Mouse (Mus musculus): ENCODE data around the gene Btbd10. TPM values are rescaled to one million over a fixed set of nuclear protein-coding genes. Genes with fewer than 3 reads are reported as not detected.

Gene Btbd10
- polyA plus RNA-seq, 1 experiment = 5.7 TPM

- no peak for DNase-seq (ENCODE audit: low read depth, low spot score)
- WGBS = 91% methylated on average over 4 of the region's 4 CpGs
These were observed 71.4 kb downstream of the Btbd10 start for GRCm38 (mm10) chr7:113297813-113298212.

- WGBS = 76% methylated on average over 17 of the region's 17 CpGs
- no peak for DNase-seq (ENCODE audit: low read depth, low spot score)
These were observed 73.9 kb downstream of the Btbd10 start for GRCm38 (mm10) chr7:113295077-113295890.

- WGBS = 91% methylated on average over 6 of the region's 6 CpGs
These were observed 74.6 kb downstream of the Btbd10 start for GRCm38 (mm10) chr7:113294598-113294997.

DNA sequence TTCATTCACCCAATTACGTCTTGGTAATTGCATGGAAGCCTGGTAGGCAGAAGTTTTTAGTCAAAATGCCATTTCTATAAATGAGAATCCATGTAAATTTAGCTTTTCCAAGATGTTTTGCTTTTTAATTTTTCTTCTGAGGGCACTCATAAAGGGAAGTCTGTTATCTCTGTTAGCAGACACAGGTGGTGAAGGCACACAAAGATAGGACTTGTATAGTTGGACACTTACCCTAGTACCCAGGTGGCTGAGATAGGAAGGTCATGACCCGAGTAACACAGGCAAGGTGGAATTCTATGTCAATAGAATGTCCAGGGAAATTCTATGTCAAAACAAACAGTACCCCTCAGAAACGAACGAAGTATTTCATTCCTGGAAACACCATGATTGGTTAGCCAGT is 77.0 kb downstream of the Btbd10 start:
- no peak for DNase-seq (ENCODE audit: low read depth, low spot score)
- WGBS = 64% methylated on average over 4 of the region's 4 CpGs

More at GRCm38 (mm10) chr7:113294598-113294997, 74.6 kb downstream of the Btbd10 start:
- DNase-seq (ENCODE audit: low read depth, low spot score) = no peak

DNA sequence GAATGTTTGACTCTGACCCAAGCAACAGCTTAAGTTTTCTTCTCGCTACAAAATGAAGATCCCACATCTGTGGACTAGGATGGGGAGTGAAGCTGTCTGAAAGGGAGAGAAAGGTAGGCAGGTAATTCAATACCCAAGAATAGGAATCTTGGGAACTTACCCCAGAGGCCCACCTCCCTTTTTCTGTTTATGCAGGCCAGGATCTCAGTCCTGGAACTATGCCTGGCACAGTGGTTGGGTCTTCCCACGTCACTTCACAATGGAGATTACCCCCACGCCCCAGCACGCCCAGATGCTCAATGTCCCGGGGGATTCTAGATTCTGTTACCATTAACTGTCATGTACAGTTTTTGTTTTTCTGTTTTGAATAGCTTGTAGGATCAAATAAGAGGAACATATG is 77.5 kb downstream of the Btbd10 start:
- 87% methylated on average over 5 of the region's 5 CpGs for WGBS
- DNase-seq (ENCODE audit: low read depth, low spot score) = no peak

- WGBS = 96% methylated on average over 1 of the region's 1 CpGs
- no peak for DNase-seq (ENCODE audit: low read depth, low spot score)
These were observed 80.0 kb downstream of the Btbd10 start for GRCm38 (mm10) chr7:113289211-113289610.

DNA sequence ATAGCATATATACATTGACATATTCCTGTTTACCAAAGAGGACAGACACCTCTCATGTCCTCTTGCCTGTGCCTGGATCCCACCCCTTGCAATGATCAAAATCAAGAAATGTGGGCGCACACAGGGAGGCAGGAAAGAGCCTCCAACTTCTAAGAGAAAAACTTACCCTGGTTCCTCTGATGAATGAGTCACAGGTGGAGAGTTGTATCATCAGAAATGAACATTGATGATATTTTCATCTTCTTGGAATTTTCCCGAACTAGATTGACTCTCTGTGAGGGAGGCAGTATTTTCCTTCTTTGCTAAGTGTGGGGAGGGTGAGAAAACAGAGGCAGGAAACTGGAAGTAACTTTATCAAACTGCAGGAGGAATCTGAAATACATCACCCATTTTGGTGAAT is 83.8 kb downstream of the Btbd10 start:
- 88% methylated on average over 2 of the region's 2 CpGs for WGBS
- DNase-seq (ENCODE audit: low read depth, low spot score) = no peak

DNA sequence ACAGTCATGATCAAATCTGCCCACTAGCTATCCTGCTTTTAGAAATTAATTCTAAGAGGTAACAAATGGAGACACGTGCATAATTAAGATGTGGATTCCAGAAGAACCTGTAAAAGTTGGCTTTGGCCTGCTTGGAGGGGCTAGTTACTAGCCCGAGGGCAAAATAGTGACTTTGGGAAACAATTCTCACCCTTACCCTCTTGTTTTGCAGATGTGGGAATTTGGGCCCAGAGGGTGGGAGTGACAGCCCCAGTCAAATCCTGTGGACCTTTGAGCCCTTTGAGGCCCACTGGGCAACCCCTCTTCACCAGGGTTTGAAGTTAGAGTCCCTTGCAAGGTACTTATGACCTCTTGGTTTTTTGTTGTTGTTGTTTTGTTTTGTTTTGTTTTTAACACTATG is 89.9 kb downstream of the Btbd10 start:
- WGBS = 91% methylated on average over 2 of the region's 2 CpGs
- no peak for DNase-seq (ENCODE audit: low read depth, low spot score)

- 81% methylated on average over 4 of the region's 4 CpGs for WGBS
These were observed 90.7 kb downstream of the Btbd10 start for GRCm38 (mm10) chr7:113278493-113278892.

DNA sequence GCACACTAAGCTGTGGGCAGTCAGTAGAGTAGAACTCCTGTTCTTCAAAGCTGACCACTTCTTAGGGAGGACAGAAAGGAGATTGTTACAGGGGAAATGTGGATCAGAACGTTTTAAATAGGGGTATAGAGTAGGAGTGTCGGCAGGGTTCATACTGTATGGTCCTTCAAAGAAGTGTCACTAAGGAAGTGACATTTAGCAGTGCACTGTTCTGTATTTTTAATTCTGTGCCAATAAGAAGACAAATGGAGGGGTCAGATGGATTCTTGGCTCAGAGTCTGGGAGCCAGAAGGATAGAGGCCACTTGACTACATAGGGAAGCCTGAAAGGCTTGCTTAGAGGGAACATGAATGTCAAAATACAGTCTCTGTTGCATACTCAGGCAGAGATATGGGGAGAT is 91.9 kb downstream of the Btbd10 start:
- WGBS = 67% methylated on average over 2 of the region's 2 CpGs
- DNase-seq (ENCODE audit: low read depth, low spot score) = no peak

More at GRCm38 (mm10) chr7:113278493-113278892, 90.7 kb downstream of the Btbd10 start:
- DNase-seq (ENCODE audit: low read depth, low spot score) = no peak

GRCm38 (mm10) chr7:113272338-113272997 is 96.7 kb downstream of the Btbd10 start:
- 75% methylated on average over 6 of the region's 6 CpGs for WGBS
- no peak for DNase-seq (ENCODE audit: low read depth, low spot score)

DNA sequence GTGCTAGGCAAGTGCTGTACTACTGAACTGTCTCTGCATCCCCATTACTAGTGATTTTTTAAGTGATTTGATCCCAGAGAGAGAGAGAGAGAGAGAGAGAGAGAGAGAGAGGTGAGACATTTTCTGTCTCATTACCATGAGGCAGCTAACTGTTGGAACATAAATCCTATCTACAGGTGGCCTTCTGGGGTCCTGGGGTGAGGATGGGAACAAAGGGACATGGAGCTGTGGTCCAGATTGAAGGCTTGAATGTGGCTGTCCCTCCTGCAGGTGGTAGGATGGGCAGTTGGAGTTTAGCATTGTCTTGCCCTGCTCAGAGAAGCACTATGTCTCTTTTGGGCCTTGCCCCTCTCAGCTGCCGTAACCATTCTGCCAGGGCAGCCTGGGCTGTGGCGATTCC is 98.2 kb downstream of the Btbd10 start:
- no peak for DNase-seq (ENCODE audit: low read depth, low spot score)
- WGBS = 89% methylated on average over 2 of the region's 2 CpGs

DNA sequence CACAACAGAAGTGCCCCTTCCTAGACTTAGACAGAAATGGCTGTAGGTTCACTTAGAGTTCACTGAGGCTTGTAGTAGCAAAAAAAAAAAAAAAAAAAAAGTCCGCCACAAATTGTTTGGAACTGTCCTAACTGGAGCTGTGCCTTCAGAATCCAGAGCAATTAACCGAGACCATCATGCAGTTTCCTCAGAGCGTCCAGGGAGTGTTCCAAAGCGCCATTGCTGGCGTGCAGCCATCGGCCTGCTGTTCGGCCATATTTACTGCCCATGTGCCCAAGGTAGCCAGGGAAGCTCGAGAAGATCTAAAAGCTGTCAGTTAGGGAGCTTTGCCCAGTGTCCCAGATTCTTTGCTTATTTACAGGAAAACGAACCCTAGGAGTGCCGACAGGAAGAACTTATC is 98.6 kb downstream of the Btbd10 start:
- 22% methylated on average over 10 of the region's 10 CpGs for WGBS
- DNase-seq (ENCODE audit: low read depth, low spot score) = no peak

- 32% methylated on average over 3 of the region's 3 CpGs for WGBS
- DNase-seq (ENCODE audit: low read depth, low spot score) = no peak
These were observed 99.3 kb downstream of the Btbd10 start for GRCm38 (mm10) chr7:113269921-113270320.

GRCm38 (mm10) chr7:113269081-113269480 is 100.1 kb downstream of the Btbd10 start:
- no peak for DNase-seq (ENCODE audit: low read depth, low spot score)

GRCm38 (mm10) chr7:113268287-113268686 is 100.9 kb downstream of the Btbd10 start:
- DNase-seq (ENCODE audit: low read depth, low spot score) = no peak
- 35% methylated on average over 9 of the region's 9 CpGs for WGBS

Other genes starting within 250 kb of the Btbd10 start
- gene Arntl, start 161.9 kb downstream of the Btbd10 start, polyA plus RNA-seq (2012; rRNA removed) = 19.8 and 25.8 TPM in 2 replicates
- gene Pth, start 19.2 kb upstream of the Btbd10 start, polyA plus RNA-seq (2012; rRNA removed) = not detected in 2 replicates
- 2.1 and 4.0 TPM in 2 replicates for gene Far1, start 144.4 kb upstream of the Btbd10 start, polyA plus RNA-seq (2012; rRNA removed)